Mouse (Mus musculus) layer of hippocampus, adult 2 months (tissue): ENCODE measurements at regions not wholly inside any gene's neighbourhood (a gene's known extent, or its start where the extent isn't known, plus 50 kb on each side); places are given as distances from the start of the nearest gene placed in this dataset.
"Not testable (repeated sequence)": the region's sequence is repeated elsewhere in the genome, so short reads cannot be mapped to it uniquely, and the experiment has no call there.

Source experiments
- DNase-seq, 2 experiments: peaks; one replicate each; pipeline ENCODE4 v3.0.0; 2022; ENCODE audit warnings: low spot score in 2 of 2
- H3K27ac ChIP-seq: fragments of 200-600 bp; 2 replicates; pipeline ENCODE4 v1.8.1; 2022
- H3K4me3 ChIP-seq: fragments of 200-600 bp; 2 replicates; pipeline ENCODE4 v1.8.1; 2022; ENCODE audit warnings: mild to moderate bottlenecking
- CTCF ChIP-seq: fragments of 200-600 bp; conservative IDR thresholded peaks from 2 replicates; pipeline ENCODE4 v1.8.1; 2022; ENCODE audit warnings: antibody characterized with exemption, mild to moderate bottlenecking, moderate library complexity

- H3K27ac ChIP-seq, result no peak overlapping the region
- TF ChIP-seq CTCF, result no peak
- no peak overlapping the region for H3K4me3 ChIP-seq
- peak in 1 of 2 experiments; percentile 3 for DNase-seq
Measured at GRCm38 (mm10) chr10:104798816-104799393, 605.1 kb downstream of the Gm4340 start.

- no peak for TF ChIP-seq CTCF
- H3K4me3 ChIP-seq, result no peak overlapping the region
- H3K27ac ChIP-seq, result no peak overlapping the region
- DNase-seq, result no peak
Measured at GRCm38 (mm10) chr10:104804849-104805248, 611.0 kb downstream of the Gm4340 start.

GRCm38 (mm10) chr10:104818252-104818651 lies 624.4 kb downstream of the Gm4340 start:
- H3K27ac ChIP-seq, result no peak overlapping the region
- no peak for TF ChIP-seq CTCF
- no peak for DNase-seq
- H3K4me3 ChIP-seq, result no peak overlapping the region

- no peak overlapping the region for H3K27ac ChIP-seq
- no peak for TF ChIP-seq CTCF
- H3K4me3 ChIP-seq, result no peak overlapping the region
- no peak for DNase-seq
Measured at GRCm38 (mm10) chr10:104851821-104852220, 658.0 kb downstream of the Gm4340 start.

- no peak for TF ChIP-seq CTCF
- Histone ChIP-seq H3K27ac (no peak overlapping the region), H3K4me3 (no peak overlapping the region)
- no peak for DNase-seq
Measured at GRCm38 (mm10) chr10:104853111-104853510, 659.3 kb downstream of the Gm4340 start.

- DNase-seq, result no peak
- TF ChIP-seq CTCF, result no peak
- Histone ChIP-seq H3K27ac (no peak overlapping the region), H3K4me3 (no peak overlapping the region)
Measured at GRCm38 (mm10) chr10:104878246-104878645, 684.4 kb downstream of the Gm4340 start.

GRCm38 (mm10) chr10:104914201-104914600 lies 660.0 kb downstream of the Tmtc2 start:
- H3K27ac ChIP-seq, result no peak overlapping the region
- no peak for TF ChIP-seq CTCF
- DNase-seq, result no peak
- H3K4me3 ChIP-seq, result no peak overlapping the region

- no peak overlapping the region for H3K4me3 ChIP-seq
- H3K27ac ChIP-seq, result no peak overlapping the region
- DNase-seq, result no peak
- no peak for TF ChIP-seq CTCF
Measured at GRCm38 (mm10) chr10:104915521-104915920, 658.7 kb downstream of the Tmtc2 start.

- no peak for DNase-seq
- no peak for TF ChIP-seq CTCF
- no peak overlapping the region for H3K27ac ChIP-seq
- no peak overlapping the region for H3K4me3 ChIP-seq
Measured at GRCm38 (mm10) chr10:104936660-104937059, 637.6 kb downstream of the Tmtc2 start.

GRCm38 (mm10) chr10:104946372-104946771 lies 627.9 kb downstream of the Tmtc2 start:
- TF ChIP-seq CTCF, result no peak
- Histone ChIP-seq H3K27ac (no peak overlapping the region), H3K4me3 (no peak overlapping the region)
- no peak for DNase-seq

- not testable (repeated sequence) for H3K4me3 ChIP-seq, H3K27ac ChIP-seq, DNase-seq
Measured at GRCm38 (mm10) chr10:104948821-104949220, 625.4 kb downstream of the Tmtc2 start.

- Histone ChIP-seq H3K27ac (no peak overlapping the region), H3K4me3 (no peak overlapping the region)
- no peak for DNase-seq
- TF ChIP-seq CTCF, result no peak
Measured at GRCm38 (mm10) chr10:104968381-104968908, 605.8 kb downstream of the Tmtc2 start.
